9 mouse cellular contexts compared by ENCODE assay signal in the genomic region with DNA sequence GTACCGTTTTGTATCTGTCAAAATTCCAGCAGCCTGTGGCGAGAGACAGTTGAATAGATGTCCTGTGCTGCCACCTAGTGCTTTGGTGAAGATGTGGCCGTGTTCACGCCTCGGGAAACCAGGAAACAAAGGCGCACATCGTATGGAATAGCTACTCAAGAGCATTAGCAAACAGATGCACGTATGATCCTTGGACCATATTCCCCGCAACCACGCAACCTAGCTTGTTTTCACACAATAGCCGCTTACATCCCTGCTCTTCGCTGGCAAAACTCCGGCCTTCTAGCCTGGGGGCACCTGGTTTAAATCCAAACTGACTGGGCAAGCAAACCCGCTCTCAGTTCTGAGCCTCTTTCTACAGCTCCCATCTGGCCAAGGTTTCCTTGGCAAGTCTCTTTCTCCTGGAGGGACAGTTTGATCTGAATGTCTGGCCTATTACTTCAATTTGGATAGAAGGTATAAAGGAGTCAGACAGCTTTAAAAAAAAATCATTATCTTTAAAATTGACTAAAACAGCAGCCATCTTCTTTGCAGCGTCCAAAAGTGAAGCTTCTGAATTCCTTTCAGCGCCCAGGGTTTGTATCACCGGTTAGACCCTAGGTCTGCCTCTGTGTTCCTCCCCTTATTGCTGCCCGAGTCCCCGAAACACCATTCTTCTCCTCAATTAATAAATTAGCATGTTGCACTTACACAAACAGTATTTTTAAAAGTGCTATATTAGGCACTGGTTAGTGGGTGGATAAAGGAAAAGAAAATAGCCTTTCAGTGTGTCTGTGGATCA.
DNase-seq lines count a peak whose midpoint lies in the region; ATAC-seq and TF ChIP-seq lines count a peak whose summit lies in the region.
"Had no signal": no experiment of that assay in that cellular context is flagged by ENCODE, and none has a peak within 500 bp of the region (broad histone marks: within the 10 kb centered on the region; RNA-seq: fewer than 3 reads in every experiment).

No protein-coding gene starts in this region.

- peak overlapping the region; percentile 54 for H3K4me3 ChIP-seq in megakaryocyte, embryonic 14.5 days (replicated peaks)
- H3K4me3 ChIP-seq in heart, embryonic 11.5 days (ENCODE audit: low read depth, low read length): peak overlapping the region; percentile 38
- H3K4me3 ChIP-seq in kidney, embryonic 15.5 days (replicated peaks): peak overlapping the region; percentile 29; the same call in 1 of the 2 replicates
- H3K4me3 ChIP-seq in limb, embryonic 14.5 days (replicated peaks; ENCODE audit: low read length): peak overlapping the region; percentile 30
- H3K4me3 ChIP-seq in neural tube, embryonic 12.5 days: peak overlapping the region; percentile 25

- H3K36me3 ChIP-seq in megakaryocyte, embryonic 14.5 days (replicated peaks; ENCODE audit: low read length): no peaks in the 10 kb centered on the region
- no peaks in the 10 kb centered on the region for H3K36me3 ChIP-seq in heart, embryonic 11.5 days (ENCODE audit: control insufficient read depth, insufficient read depth, low read length)
- H3K36me3 ChIP-seq in kidney, embryonic 15.5 days: no peaks in the 10 kb centered on the region
- no peaks in the 10 kb centered on the region for H3K36me3 ChIP-seq in limb, embryonic 14.5 days (ENCODE audit: control insufficient read depth, insufficient read depth, low read length)
- H3K36me3 ChIP-seq in neural tube, embryonic 12.5 days: no peaks in the 10 kb centered on the region
- H3K36me3 ChIP-seq: G1E had no signal

- peak; percentile 89 for DNase-seq in embryo, embryonic 11 days
- peak; percentile 71 for DNase-seq in limb, embryonic 14.5 days (ENCODE audit: low spot score)

- H3K9ac ChIP-seq in heart, embryonic 11.5 days (ENCODE audit: low read depth, low read length): peak overlapping the region; percentile 62; the same call in 1 of the 2 replicates
- no peak overlapping the region for H3K9ac ChIP-seq in kidney, embryonic 15.5 days
- H3K9ac ChIP-seq in limb, embryonic 14.5 days (ENCODE audit: low read depth, low read length, severe bottlenecking): peak overlapping the region; percentile 47; the same call in 1 of the 2 replicates
- peak overlapping the region; percentile 47; the same call in 1 of the 2 replicates for H3K9ac ChIP-seq in neural tube, embryonic 12.5 days

- 0 out of 2 replicates have a peak, but pooled peaks cover 2% of the 10 kb centered on the region for H3K9me3 ChIP-seq in megakaryocyte, embryonic 14.5 days
- H3K9me3 ChIP-seq in heart, embryonic 11.5 days (replicated peaks; ENCODE audit: control insufficient read depth, low read length): no peaks in the 10 kb centered on the region
- H3K9me3 ChIP-seq in kidney, embryonic 15.5 days (replicated peaks): no peaks in the 10 kb centered on the region
- H3K9me3 ChIP-seq in limb, embryonic 14.5 days (ENCODE audit: control insufficient read depth, low read length): no peaks in the 10 kb centered on the region
- no peaks in the 10 kb centered on the region for H3K9me3 ChIP-seq in neural tube, embryonic 12.5 days

- TF ChIP-seq POLR2A in limb, embryonic 14.5 days (IDR thresholded peaks at IDR 0.05; ENCODE audit: borderline replicate concordance, extremely low read depth, insufficient read depth, insufficient read length): no peak

- H3K27ac ChIP-seq in heart, embryonic 11.5 days (ENCODE audit: low read depth, low read length): no peak overlapping the region
- no peak overlapping the region for H3K27ac ChIP-seq in kidney, embryonic 15.5 days
- H3K27ac ChIP-seq in limb, embryonic 14.5 days (replicated peaks; ENCODE audit: low read depth, low read length): no peak overlapping the region
- no peak overlapping the region for H3K27ac ChIP-seq in neural tube, embryonic 12.5 days

- peak overlapping the region; percentile 70 for H3K4me2 ChIP-seq in heart, embryonic 11.5 days
- peak overlapping the region; percentile 60 for H3K4me2 ChIP-seq in kidney, embryonic 15.5 days
- H3K4me2 ChIP-seq in limb, embryonic 14.5 days (replicated peaks; ENCODE audit: low read depth, low read length, severe bottlenecking): peak overlapping the region; percentile 56
- peak overlapping the region; percentile 60 for H3K4me2 ChIP-seq in neural tube, embryonic 12.5 days (replicated peaks)

- H3K27me3 ChIP-seq in megakaryocyte, embryonic 14.5 days (replicated peaks): no peaks in the 10 kb centered on the region
- no peaks in the 10 kb centered on the region for H3K27me3 ChIP-seq in heart, embryonic 11.5 days (ENCODE audit: control insufficient read depth, insufficient read depth, low read length)
- H3K27me3 ChIP-seq in kidney, embryonic 15.5 days: no peaks in the 10 kb centered on the region
- H3K27me3 ChIP-seq in limb, embryonic 14.5 days (ENCODE audit: control insufficient read depth, insufficient read depth, low read length): peaks cover 6% of the 10 kb centered on the region
- no peaks in the 10 kb centered on the region for H3K27me3 ChIP-seq in neural tube, embryonic 12.5 days (replicated peaks)

- 24% methylated on average over 19 of the region's 19 CpGs for WGBS in heart, embryonic 11.5 days (ENCODE audit: insufficient replicate concordance)
- 25% methylated on average over 19 of the region's 19 CpGs for WGBS in kidney, embryonic 15.5 days
- WGBS in limb, embryonic 14.5 days: 25% methylated on average over 19 of the region's 19 CpGs
- 26% methylated on average over 19 of the region's 19 CpGs for WGBS in neural tube, embryonic 12.5 days

- ATAC-seq in megakaryocyte, adult 5-6 weeks (ENCODE audit: poor library complexity, severe bottlenecking): no peak
- ATAC-seq in heart, embryonic 11.5 days (replicated peaks; ENCODE audit: insufficient number of reproducible peaks, low FRiP score, low TSS enrichment): no peak; the same call in 1 of the 2 replicates
- peak; percentile 87 for ATAC-seq in kidney, embryonic 15.5 days (replicated peaks; ENCODE audit: low FRiP score)
- ATAC-seq in limb, embryonic 14.5 days (ENCODE audit: low FRiP score, low read depth): peak; percentile 65; the same call in 1 of the 2 replicates
- peak; percentile 92 for ATAC-seq in neural tube, embryonic 12.5 days (ENCODE audit: low FRiP score, low read depth)
- ATAC-seq in inflammation-experienced regulatory T-cells, adult 6 months: no peak

- no peaks in the 10 kb centered on the region for H3K4me1 ChIP-seq in megakaryocyte, embryonic 14.5 days
- no peaks in the 10 kb centered on the region for H3K4me1 ChIP-seq in heart, embryonic 11.5 days (ENCODE audit: control insufficient read depth, insufficient read depth, low read length)
- no peaks in the 10 kb centered on the region for H3K4me1 ChIP-seq in kidney, embryonic 15.5 days
- no peaks in the 10 kb centered on the region for H3K4me1 ChIP-seq in limb, embryonic 14.5 days (ENCODE audit: control insufficient read depth, insufficient read depth, low read length)
- no peaks in the 10 kb centered on the region for H3K4me1 ChIP-seq in neural tube, embryonic 12.5 days

Comparison
In these comparisons a context has a peak if more than half of its experiments do, and no peak if none do; other contexts are left out.
1. ATAC-seq: peak in kidney, embryonic 15.5 days (single experiment), limb, embryonic 14.5 days (single experiment) and neural tube, embryonic 12.5 days (single experiment); none in megakaryocyte, adult 5-6 weeks (single experiment), heart, embryonic 11.5 days (single experiment) and inflammation-experienced regulatory T-cells, adult 6 months (single experiment).
2. Peak in every context shown above with its lines, with median percentiles within 50 percentile points of each other: H3K4me3 ChIP-seq and H3K4me2 ChIP-seq.